Mouse (Mus musculus) left cerebral cortex, adult 2 months (tissue): Measurements from ENCODE around the gene Myo1g. TPM values are rescaled to one million over a fixed set of nuclear protein-coding genes. Genes with fewer than 3 reads are reported as not detected.

ENCODE experiments used
- DNase-seq, 2 experiments: peaks; one replicate each; pipeline ENCODE4 v3.0.0; 2021 to 2022; ENCODE audit warnings: low spot score in 2 of 2, mixed read lengths in 1 of 2; ENCODE audit errors: extremely low spot score in 1 of 2
- H3K27ac ChIP-seq: fragments of 200-600 bp; 2 replicates; pipeline ENCODE4 v1.8.1; 2022
- H3K4me3 ChIP-seq: fragments of 200-600 bp; 2 replicates; pipeline ENCODE4 v1.8.1; 2022
- CTCF ChIP-seq: fragments of 200-600 bp; IDR thresholded peaks from 2 replicates; pipeline ENCODE4 v1.8.1; 2022; ENCODE audit warnings: antibody characterized with exemption, mild to moderate bottlenecking, moderate library complexity
- intact Hi-C: fragments of 180-260 bp; cut with DNase I; formaldehyde crosslinking; loops from one replicate; pipeline ENCODE4 v1.15.1; 2025
- long read RNA-seq, 2 experiments: library from polyadenylated mRNA; stranded (forward); transcript quantifications; one replicate each; pipeline ENCODE4 v2.0.0; 2021; ENCODE audit warnings: borderline mapping rate in 2 of 2
- total RNA-seq, 2 experiments: library from RNA; stranded (reverse); gene quantifications; 2 replicates each; pipeline ENCODE4 v1.2.3; 2021

Gene Myo1g
- total RNA-seq = under 1 TPM; 0.40 to 0.48 TPM
- long read RNA-seq, experiment 1 = 0 reads
- long read RNA-seq, experiment 2, partial matches to known transcripts = 0 of 1 reads
- long read RNA-seq, experiment 2, other reads (novel, unspliced or antisense) = 1 of 1 reads

GRCm38 (mm10) chr11:6520507-6521173 is at the start of gene Myo1g:
Gene Myo1g, minus strand, starts transcription at chr11:6520965.
- TF ChIP-seq CTCF = no peak
- H3K27ac ChIP-seq = no peak within 1 kb of the TSS
- intact Hi-C loops = no loop called here
- H3K4me3 ChIP-seq = no peak within 1 kb of the TSS
- DNase-seq = no peak

GRCm38 (mm10) chr11:6569410-6569777 is 48.6 kb upstream of the Myo1g start:
- no peak for DNase-seq
- intact Hi-C loops = no loop called here
- H3K4me3 ChIP-seq = no peak overlapping the region
- H3K27ac ChIP-seq = peak overlapping the region; percentile 6; the same call in 1 of the 2 replicates
- no peak for TF ChIP-seq CTCF

DNA sequence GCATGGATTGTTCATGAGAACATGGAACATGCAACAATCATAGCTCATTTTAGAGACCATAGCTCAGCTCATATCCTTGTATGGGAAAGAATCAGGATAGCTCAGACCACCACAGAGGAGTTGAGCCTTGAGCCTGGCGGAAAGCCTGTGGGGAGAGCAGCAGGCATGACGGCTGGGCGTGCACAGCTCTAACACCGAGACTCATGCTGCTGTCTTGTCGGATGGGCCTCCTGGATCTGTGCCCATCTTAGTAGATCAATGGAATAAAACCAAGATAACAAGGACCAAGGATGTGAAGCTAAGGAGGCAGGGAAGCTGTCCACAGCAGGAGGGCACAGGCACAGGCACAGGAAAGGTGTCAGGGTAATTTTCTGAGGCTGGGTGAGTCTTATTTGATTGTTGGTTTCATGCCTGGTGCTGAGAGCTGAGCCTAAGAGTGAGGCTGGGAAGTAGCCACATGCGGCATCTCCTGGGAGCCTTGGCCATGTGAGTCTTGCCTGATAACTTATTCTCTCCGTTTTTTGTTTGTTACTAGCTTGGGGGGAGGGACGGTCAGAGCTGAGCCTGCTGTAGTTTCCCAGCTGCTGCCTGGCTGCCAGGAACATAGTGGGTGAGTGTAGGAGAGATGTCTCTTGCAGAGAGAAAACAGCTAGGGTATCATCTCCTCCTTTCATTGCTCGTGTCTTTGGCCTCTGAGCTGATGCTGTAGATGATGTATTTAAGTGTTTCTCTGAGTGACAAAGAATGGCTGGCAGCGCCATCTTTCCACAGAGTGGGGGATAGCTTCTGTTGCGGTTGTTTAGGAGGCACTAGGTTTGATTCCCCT is 48.0 kb upstream of the Myo1g start:
- no peak overlapping the region for H3K4me3 ChIP-seq
- TF ChIP-seq CTCF = peak; percentile 48
- intact Hi-C loops = no loop called here

DNA sequence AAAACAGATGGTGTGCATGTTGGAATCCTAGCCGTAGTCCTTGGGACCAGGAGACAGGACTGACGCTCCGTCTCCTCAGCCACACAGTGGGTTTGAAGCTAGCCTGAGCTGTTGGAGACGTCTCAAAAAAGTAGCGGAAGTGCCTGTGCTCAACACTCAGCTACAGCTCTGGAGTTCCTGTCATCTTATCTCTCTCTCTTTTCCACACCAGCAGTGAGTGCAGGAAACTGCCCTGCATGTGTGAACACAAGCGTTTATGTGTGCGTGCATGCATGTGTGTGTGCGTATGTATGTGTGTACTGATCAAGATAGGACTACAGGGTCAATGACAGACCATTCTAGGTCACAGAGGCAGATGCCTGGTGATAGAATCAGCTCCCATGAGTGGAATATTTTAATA is 47.2 kb upstream of the Myo1g start:
- TF ChIP-seq CTCF = no peak
- DNase-seq = no peak
- Histone ChIP-seq H3K27ac (peak overlapping the region; percentile 8; the same call in 1 of the 2 replicates), H3K4me3 (no peak overlapping the region)
- intact Hi-C loops = no loop called here

More for the DNA sequence above, 48.0 kb upstream of the Myo1g start:
- peak in 1 of 2 experiments; percentile 27 for DNase-seq
- H3K27ac ChIP-seq = peak overlapping the region; percentile 13; the same call in 1 of the 2 replicates

DNA sequence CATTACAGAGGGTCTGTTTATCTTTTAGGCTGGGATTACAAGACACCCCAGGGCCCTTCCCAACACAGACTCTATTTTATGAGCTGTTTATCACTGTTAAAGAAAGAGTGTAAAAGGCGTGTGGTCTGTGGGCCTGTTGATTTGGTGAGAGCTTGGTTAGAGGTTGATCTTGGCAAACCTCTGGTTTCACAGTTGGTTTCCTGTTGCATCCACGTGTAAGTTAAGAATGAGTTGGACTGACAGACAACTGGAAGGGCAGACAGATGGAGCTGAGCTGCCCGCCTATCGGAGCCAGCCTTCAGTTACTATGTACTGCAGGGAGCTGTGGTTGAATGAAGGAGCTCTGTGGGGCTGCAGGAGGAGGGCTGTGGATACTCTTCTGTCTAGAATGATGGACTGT is 45.7 kb upstream of the Myo1g start:
- DNase-seq = no peak
- TF ChIP-seq CTCF = no peak
- intact Hi-C loops = no loop called here
- Histone ChIP-seq H3K4me3 (no peak overlapping the region), H3K27ac (no peak overlapping the region)

DNA sequence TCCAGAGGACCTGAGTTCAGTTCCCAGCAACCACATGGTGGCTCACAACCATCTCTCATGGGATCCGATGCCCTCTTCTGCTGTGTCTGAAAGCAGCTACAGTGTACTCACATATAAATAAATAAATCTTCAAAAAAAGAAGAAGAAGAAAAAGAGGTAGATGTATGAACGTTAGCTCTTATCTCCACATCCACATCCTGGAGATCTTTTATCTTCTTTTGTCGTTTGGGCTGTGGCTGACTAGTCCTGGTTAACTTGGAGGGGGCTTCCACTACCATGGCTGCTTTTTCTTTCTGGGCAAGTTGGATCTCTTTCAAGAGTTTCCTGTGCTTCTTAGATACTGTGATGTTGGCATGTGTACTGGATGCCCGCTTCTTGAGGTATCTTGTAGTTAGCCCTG is 42.4 kb upstream of the Myo1g start:
- DNase-seq = no peak
- no peak for TF ChIP-seq CTCF
- Histone ChIP-seq H3K4me3 (no peak overlapping the region), H3K27ac (no peak overlapping the region)
- intact Hi-C loops = no loop called here

DNA sequence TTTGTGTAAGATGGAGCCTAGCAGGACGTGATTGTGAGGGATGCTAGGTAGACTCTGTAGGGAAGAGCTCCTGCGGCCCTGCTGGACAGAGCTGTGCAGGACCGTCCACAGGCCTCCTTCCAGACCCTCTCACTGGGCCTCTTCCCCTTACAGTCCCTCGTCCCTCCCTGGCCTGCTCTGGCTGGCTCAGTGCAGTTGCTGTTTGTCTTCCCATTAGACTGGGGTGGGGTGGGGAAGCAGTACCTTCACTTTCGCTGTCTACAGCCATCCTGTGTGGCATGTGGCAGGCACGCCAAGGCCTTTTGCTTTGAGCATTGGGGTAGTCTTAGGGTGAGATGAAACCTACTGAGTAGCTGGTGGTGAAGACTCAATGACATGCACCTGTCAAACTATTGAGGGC is 41.6 kb upstream of the Myo1g start:
- DNase-seq = no peak
- no peak overlapping the region for H3K27ac ChIP-seq
- TF ChIP-seq CTCF = no peak
- no peak overlapping the region for H3K4me3 ChIP-seq
- intact Hi-C loops = no loop called here

DNA sequence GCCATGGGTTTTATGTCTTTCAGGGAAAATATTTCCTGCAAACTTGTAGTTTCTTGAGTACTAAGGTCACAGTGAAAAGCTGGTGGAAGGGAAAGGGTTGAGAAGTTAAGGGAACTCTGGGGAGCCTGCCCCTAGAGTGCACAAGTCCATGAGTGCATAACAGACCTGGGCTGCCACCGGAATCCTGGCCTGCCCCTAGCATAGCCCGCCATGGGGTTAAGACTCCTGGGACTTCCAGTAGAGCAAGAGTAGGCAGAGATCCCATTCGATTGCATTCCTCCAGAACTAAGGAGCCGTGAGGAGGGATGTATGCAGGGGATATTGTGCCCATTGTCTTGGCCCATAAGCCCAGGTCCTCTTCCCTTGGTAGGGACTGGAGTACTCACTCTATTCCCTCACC is 40.7 kb upstream of the Myo1g start:
- no peak for DNase-seq
- no peak overlapping the region for H3K27ac ChIP-seq
- no peak for TF ChIP-seq CTCF
- H3K4me3 ChIP-seq = no peak overlapping the region
- intact Hi-C loops = no loop called here

- no peak for TF ChIP-seq CTCF
- Histone ChIP-seq H3K27ac (no peak overlapping the region), H3K4me3 (no peak overlapping the region)
- intact Hi-C loops = no loop called here
- DNase-seq = no peak
Observed at GRCm38 (mm10) chr11:6560655-6561360, 40.0 kb upstream of the Myo1g start.

DNA sequence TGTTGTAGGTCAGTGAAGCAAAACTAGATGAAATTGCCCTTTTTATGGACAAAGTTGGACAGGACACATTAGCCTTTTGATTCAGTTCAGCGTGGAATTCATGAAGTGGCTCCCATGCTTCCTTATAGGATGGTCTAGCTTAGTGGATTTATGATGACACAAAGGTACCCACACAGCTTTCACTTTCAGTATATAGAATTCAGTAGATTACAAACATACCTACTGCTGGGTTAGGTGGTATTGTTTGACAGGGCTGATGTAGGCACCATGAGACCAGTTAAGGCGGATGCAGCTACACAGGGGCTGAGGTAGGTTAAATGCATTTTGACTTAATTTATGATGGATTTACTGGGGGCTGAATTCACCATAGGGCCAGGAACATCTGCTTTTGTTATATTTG is 39.2 kb upstream of the Myo1g start:
- Histone ChIP-seq H3K4me3 (no peak overlapping the region), H3K27ac (no peak overlapping the region)
- TF ChIP-seq CTCF = no peak
- intact Hi-C loops = no loop called here
- no peak for DNase-seq

GRCm38 (mm10) chr11:6558234-6558633 is 37.5 kb upstream of the Myo1g start:
- DNase-seq = no peak
- intact Hi-C loops = no loop called here
- no peak; the same call in 1 of the 2 replicates for TF ChIP-seq CTCF

GRCm38 (mm10) chr11:6550201-6550600 is 29.4 kb upstream of the Myo1g start:
- intact Hi-C loops = no loop called here
- TF ChIP-seq CTCF = no peak
- Histone ChIP-seq H3K27ac (no peak overlapping the region), H3K4me3 (no peak overlapping the region)
- no peak for DNase-seq

More at GRCm38 (mm10) chr11:6558234-6558633, 37.5 kb upstream of the Myo1g start:
- H3K4me3 ChIP-seq = no peak overlapping the region
- no peak overlapping the region for H3K27ac ChIP-seq
